Mouse (Mus musculus) layer of hippocampus, postnatal 14 days (tissue): ENCODE data around the gene Slx4ip. TPM values are rescaled to one million over a fixed set of nuclear protein-coding genes. Genes with fewer than 3 reads are reported as not detected.
A peak's percentile ranks its signal among the peaks of the same experiment; 100 is the strongest.
"Not testable (repeated sequence)": the region's sequence is repeated elsewhere in the genome, so short reads cannot be mapped to it uniquely, and the experiment has no call there.

Experiments used
- DNase-seq, 2 experiments: peaks; one replicate each; pipeline ENCODE4 v3.0.0; 2021 to 2022; ENCODE audit warnings: low spot score in 2 of 2, mixed read lengths in 1 of 2
- long read RNA-seq, 2 experiments: library from polyadenylated mRNA; stranded (forward); transcript quantifications; one replicate each; pipeline ENCODE4 v2.0.0; 2021
- total RNA-seq, 2 experiments: library from RNA; stranded (reverse); gene quantifications; 2 replicates each; pipeline ENCODE4 v1.2.3; 2021

Slx4ip gene
- 1 to 10 TPM; 7.5 to 7.6 TPM for total RNA-seq
- long read RNA-seq, experiment 1 = 0 reads
- long read RNA-seq, experiment 2, partial matches to known transcripts = 0 of 2 reads
- long read RNA-seq, experiment 2, other reads (novel, unspliced or antisense) = 2 of 2 reads

DNA sequence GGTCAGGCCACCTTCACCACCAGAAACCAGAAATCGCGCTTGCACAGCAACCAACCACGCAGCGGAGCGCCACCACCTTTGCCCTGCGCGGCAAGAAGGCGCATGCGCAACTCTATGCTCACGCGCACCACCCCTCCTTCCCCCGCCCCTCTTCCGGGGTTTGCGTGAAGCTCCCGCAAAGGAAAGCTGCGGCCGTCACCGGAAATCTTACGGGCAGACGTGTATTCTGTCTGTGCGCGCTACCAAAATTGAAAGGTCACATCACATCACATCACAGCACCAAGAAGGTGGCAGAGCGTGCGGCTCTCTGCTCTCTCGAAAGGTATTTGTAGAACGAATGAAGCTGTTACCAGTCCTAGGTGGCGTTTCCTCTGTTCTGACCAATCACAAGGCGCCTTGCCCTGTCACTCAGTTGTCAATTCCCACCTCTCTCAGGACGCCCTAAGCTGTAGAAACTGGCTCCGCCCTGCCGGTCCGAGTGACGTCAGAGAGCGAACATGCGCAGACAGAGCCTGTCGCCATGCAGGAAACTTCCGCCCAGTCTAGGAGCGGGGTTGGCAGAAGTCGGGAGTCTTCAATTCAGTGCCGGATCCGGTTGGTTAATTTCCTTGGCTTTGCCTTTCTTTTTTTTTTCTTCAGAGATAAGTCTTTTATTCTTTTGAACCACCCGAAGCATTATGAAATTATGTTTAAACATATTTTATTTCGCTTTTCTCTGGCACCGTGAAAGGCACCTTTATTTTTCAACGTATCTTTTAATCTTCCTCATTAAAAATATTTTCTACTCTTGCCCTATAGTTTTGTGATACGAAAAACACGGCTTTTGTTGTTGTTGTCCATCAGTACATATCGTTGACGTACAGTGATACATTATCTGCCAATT, at the start of gene Slx4ip, which contains the start of the genes AL731706.1 and Mkks:
TSS of gene Slx4ip (plus strand) at position 151 of the 883 bp plus-strand sequence.
TSS of gene AL731706.1 (minus strand) at position 322 of the 883 bp plus-strand sequence.
TSS of gene Mkks (minus strand) at position 322 of the 883 bp plus-strand sequence.
- DNase-seq = peak; percentile 99 to 100

DNA sequence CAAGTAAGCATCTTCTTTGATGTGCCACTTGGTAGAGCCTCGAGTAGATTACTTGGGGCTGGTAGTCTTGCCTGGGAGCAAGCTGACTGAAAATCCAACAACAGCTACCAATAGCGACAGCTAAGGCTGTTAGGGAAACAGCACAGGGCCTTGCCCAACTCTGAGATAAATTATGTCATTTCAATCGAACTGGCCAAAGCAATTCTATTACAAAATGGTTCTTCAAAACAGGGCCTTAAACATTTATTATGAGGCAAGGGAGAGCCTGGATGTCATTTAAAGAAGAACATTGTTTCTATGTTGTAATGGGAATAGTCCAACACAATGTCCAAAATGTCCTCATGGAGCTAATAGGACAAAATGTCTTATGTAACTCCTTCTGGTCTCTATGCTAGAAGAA, 40.7 kb upstream of the Slx4ip start:
- DNase-seq = no peak

- DNase-seq = peak in 1 of 2 experiments; percentile 5
Measured at GRCm38 (mm10) chr2:136854543-136855388, 36.3 kb upstream of the Slx4ip start.

- DNase-seq = no peak
Measured at GRCm38 (mm10) chr2:136885579-136885978, 5.4 kb upstream of the Slx4ip start, which contains the start of gene AL731706.2. Gene AL731706.2 (minus strand): TSS chr2:136885679.

- DNase-seq = peak; percentile 15 to 44
Measured at GRCm38 (mm10) chr2:136886846-136887245, 4.2 kb upstream of the Slx4ip start.

- DNase-seq = not testable (repeated sequence)
Measured at GRCm38 (mm10) chr2:136890716-136891067, 326 bp upstream of the Slx4ip start.

DNA sequence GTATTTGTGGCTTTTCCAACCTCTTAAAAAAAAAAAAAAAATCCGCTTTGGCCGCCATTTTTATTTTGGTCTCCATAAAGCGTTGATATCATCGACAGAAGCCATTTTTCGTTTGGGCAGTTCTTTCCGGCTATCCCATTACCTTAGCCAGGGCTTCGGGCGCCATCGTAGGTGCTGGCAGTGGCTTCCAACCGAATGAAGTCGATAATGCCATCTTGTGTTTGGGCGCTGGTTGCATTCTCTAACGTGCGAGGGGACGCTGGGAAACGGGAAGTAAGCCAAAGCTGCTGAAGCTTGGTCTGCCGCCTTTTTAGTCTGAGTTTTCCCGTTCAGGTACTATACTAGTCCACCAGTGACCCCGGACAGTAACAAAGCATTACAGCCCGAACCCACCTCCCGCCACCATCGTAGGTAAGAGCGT, 943 bp downstream of the Slx4ip start:
- peak; percentile 96 to 99 for DNase-seq

DNA sequence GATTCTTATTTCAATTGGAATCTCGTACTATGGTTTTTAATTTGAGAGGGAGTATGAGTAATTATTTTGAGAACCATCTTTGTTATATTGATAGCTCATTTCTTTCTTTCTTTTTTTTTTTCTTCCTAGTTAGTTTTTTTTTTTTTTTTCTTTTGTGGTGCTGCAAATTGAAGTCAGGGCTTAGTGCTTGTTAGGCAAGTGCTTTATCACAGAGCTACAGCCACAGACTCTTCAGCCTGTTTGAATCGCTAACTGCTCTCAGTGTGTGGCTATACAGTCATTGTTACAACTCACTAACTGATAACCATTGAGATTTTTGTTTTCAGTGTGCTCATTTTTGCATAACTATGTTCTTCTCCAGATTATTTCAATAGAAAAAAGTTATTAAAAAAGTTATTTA, 3.5 kb downstream of the Slx4ip start:
- no peak for DNase-seq

- DNase-seq = no peak
Measured at GRCm38 (mm10) chr2:136896131-136896530, 5.1 kb downstream of the Slx4ip start.

GRCm38 (mm10) chr2:136908596-136908995, 17.6 kb downstream of the Slx4ip start:
- DNase-seq = no peak

GRCm38 (mm10) chr2:136909298-136909697, 18.3 kb downstream of the Slx4ip start:
- DNase-seq = no peak

- DNase-seq = no peak
Measured at GRCm38 (mm10) chr2:136911958-136912411, 21.0 kb downstream of the Slx4ip start.

DNA sequence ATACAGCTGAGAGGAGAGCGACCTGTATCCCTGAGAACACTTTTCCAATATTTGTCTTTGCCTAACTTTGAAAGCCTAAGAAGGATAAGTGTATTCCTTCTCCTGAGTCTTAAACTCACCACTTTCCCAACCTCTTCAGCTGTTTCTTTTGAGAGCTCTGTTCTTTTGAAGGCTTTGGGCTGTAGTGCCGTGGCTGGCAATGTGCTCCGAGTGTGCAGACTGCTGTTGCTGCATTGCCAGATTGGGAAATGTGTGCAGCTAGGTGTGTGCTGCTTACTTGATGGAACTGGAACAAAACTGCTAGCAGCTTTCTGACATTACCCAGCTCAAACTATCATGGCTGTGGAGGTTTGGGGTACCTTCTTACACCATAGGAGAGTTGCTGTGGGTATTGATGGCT, 22.0 kb downstream of the Slx4ip start:
- DNase-seq = no peak

- no peak for DNase-seq
Measured at GRCm38 (mm10) chr2:136914334-136914902, 23.4 kb downstream of the Slx4ip start.

- DNase-seq = no peak
Measured at GRCm38 (mm10) chr2:136919433-136919832, 28.4 kb downstream of the Slx4ip start.

- no peak for DNase-seq
Measured at GRCm38 (mm10) chr2:136920257-136920993, 29.4 kb downstream of the Slx4ip start.

GRCm38 (mm10) chr2:136921003-136921408, 30.0 kb downstream of the Slx4ip start:
- no peak for DNase-seq

GRCm38 (mm10) chr2:136936391-136937288, 45.6 kb downstream of the Slx4ip start:
- no peak for DNase-seq

- no peak for DNase-seq
Measured at GRCm38 (mm10) chr2:136938249-136938648, 47.2 kb downstream of the Slx4ip start.
